Mouse (Mus musculus) brown adipose tissue, adult 24 weeks (tissue): ENCODE measurements around the gene Dap. TPM values are rescaled to one million over a fixed set of nuclear protein-coding genes. Genes with fewer than 3 reads are reported as not detected.

Experiments
- H3K27ac ChIP-seq: fragments of 200-500 bp; replicated peaks from 2 replicates; pipeline ENCODE4 v1.5.1; 2012; ENCODE audit warnings: low read depth, mild to moderate bottlenecking, low read length
- H3K4me1 ChIP-seq: fragments of 200-500 bp; 2 replicates; pipeline ENCODE4 v1.6.1; 2012; ENCODE audit warnings: low read length, mixed read lengths; ENCODE audit not compliant: control insufficient read depth, insufficient read depth, insufficient read length
- H3K4me3 ChIP-seq: fragments of 200-500 bp; 2 replicates; pipeline ENCODE4 v1.5.1; 2012; ENCODE audit warnings: low read depth, mild to moderate bottlenecking, low read length, moderate library complexity; ENCODE audit not compliant: insufficient read depth
- polyA plus RNA-seq: library from polyadenylated mRNA; stranded (reverse); fragments of >200 nt; gene quantifications from 2 replicates; pipeline ENCODE4 v1.2.4, GENCODE M21; 2012; ENCODE audit not compliant: missing spikeins, insufficient read depth, insufficient read length

Dap gene
- polyA plus RNA-seq, 1 experiment = 102 TPM

- no peak overlapping the region for H3K27ac ChIP-seq
- H3K4me1 ChIP-seq = peaks cover 4% of the 10 kb centered on the region; the same call in 1 of the 2 replicates
- no peak overlapping the region for H3K4me3 ChIP-seq
These were observed 24.8 kb downstream of the Dap start for GRCm38 (mm10) chr15:31248882-31249281.

GRCm38 (mm10) chr15:31250027-31250426 is 25.9 kb downstream of the Dap start:
- H3K4me3 ChIP-seq = no peak overlapping the region
- no peak overlapping the region for H3K27ac ChIP-seq
- peaks cover 4% of the 10 kb centered on the region; the same call in 1 of the 2 replicates for H3K4me1 ChIP-seq

GRCm38 (mm10) chr15:31250676-31251075 is 26.6 kb downstream of the Dap start:
- H3K4me3 ChIP-seq = no peak overlapping the region
- H3K27ac ChIP-seq = no peak overlapping the region
- peaks cover 4% of the 10 kb centered on the region; the same call in 1 of the 2 replicates for H3K4me1 ChIP-seq

GRCm38 (mm10) chr15:31251189-31251588 is 27.1 kb downstream of the Dap start:
- peaks cover 4% of the 10 kb centered on the region; the same call in 1 of the 2 replicates for H3K4me1 ChIP-seq
- no peak overlapping the region for H3K27ac ChIP-seq
- H3K4me3 ChIP-seq = no peak overlapping the region

GRCm38 (mm10) chr15:31252590-31253311 is 28.6 kb downstream of the Dap start:
- Histone ChIP-seq H3K27ac (no peak overlapping the region), H3K4me1 (peaks cover 4% of the 10 kb centered on the region; the same call in 1 of the 2 replicates), H3K4me3 (no peak overlapping the region)

GRCm38 (mm10) chr15:31253380-31253779 is 29.3 kb downstream of the Dap start:
- Histone ChIP-seq H3K27ac (no peak overlapping the region), H3K4me3 (no peak overlapping the region), H3K4me1 (peaks cover 4% of the 10 kb centered on the region; the same call in 1 of the 2 replicates)

GRCm38 (mm10) chr15:31253963-31254362 is 29.8 kb downstream of the Dap start:
- no peak overlapping the region for H3K27ac ChIP-seq
- peaks cover 4% of the 10 kb centered on the region; the same call in 1 of the 2 replicates for H3K4me1 ChIP-seq
- no peak overlapping the region for H3K4me3 ChIP-seq

GRCm38 (mm10) chr15:31254939-31255535 is 30.9 kb downstream of the Dap start:
- peaks cover 4% of the 10 kb centered on the region; the same call in 1 of the 2 replicates for H3K4me1 ChIP-seq
- H3K4me3 ChIP-seq = no peak overlapping the region
- H3K27ac ChIP-seq = no peak overlapping the region

- no peak overlapping the region for H3K27ac ChIP-seq
- no peak overlapping the region for H3K4me3 ChIP-seq
- H3K4me1 ChIP-seq = no peaks in the 10 kb centered on the region
These were observed 31.6 kb downstream of the Dap start for GRCm38 (mm10) chr15:31255762-31256161.

- H3K4me3 ChIP-seq = no peak overlapping the region
- H3K4me1 ChIP-seq = no peaks in the 10 kb centered on the region
- no peak overlapping the region for H3K27ac ChIP-seq
These were observed 33.2 kb downstream of the Dap start for GRCm38 (mm10) chr15:31257329-31257728.

GRCm38 (mm10) chr15:31258029-31258692 is 34.0 kb downstream of the Dap start:
- H3K4me1 ChIP-seq = no peaks in the 10 kb centered on the region
- H3K4me3 ChIP-seq = no peak overlapping the region
- H3K27ac ChIP-seq = no peak overlapping the region

- Histone ChIP-seq H3K4me1 (no peaks in the 10 kb centered on the region), H3K27ac (no peak overlapping the region)
These were observed 34.8 kb downstream of the Dap start for GRCm38 (mm10) chr15:31258693-31259439.

GRCm38 (mm10) chr15:31261094-31261493 is 37.0 kb downstream of the Dap start:
- Histone ChIP-seq H3K4me1 (no peaks in the 10 kb centered on the region), H3K27ac (no peak overlapping the region), H3K4me3 (no peak overlapping the region)

More at GRCm38 (mm10) chr15:31258693-31259439, 34.8 kb downstream of the Dap start:
- H3K4me3 ChIP-seq = no peak overlapping the region

- Histone ChIP-seq H3K4me1 (no peaks in the 10 kb centered on the region), H3K27ac (no peak overlapping the region), H3K4me3 (no peak overlapping the region)
These were observed 38.2 kb downstream of the Dap start for GRCm38 (mm10) chr15:31262361-31262760.

- H3K4me3 ChIP-seq = no peak overlapping the region
- no peaks in the 10 kb centered on the region for H3K4me1 ChIP-seq
- H3K27ac ChIP-seq = no peak overlapping the region
These were observed 40.7 kb downstream of the Dap start for GRCm38 (mm10) chr15:31264827-31265226.
